Comparison of ENCODE assay signal across 26 mouse cellular contexts in genomic region chr2:144050146-144050680, GRCm38 (mm10). TPM values are rescaled to one million over a fixed set of nuclear protein-coding genes. Genes with fewer than 3 reads are reported as not detected.
DNase-seq lines count a peak whose midpoint lies in the region; ATAC-seq and TF ChIP-seq lines count a peak whose summit lies in the region.
"Had no signal": no experiment of that assay in that cellular context is flagged by ENCODE, and none has a peak within 500 bp of the region (broad histone marks: within the 10 kb centered on the region; RNA-seq: fewer than 3 reads in every experiment).

No protein-coding gene starts in this region.

- no peaks in the 10 kb centered on the region for H3K79me2 ChIP-seq in liver, adult 2 months (ENCODE audit: control insufficient read depth, insufficient read depth, low read length)

- H3K9ac ChIP-seq in liver, adult 2 months (ENCODE audit: low read depth, low read length) = no peak overlapping the region
- no peak overlapping the region for H3K9ac ChIP-seq in stomach, postnatal 0 days (ENCODE audit: low read length)
- H3K9ac ChIP-seq: embryonic facial prominence, embryonic 13.5 days; forebrain, embryonic 13.5 days; forebrain, postnatal 0 days; hindbrain, embryonic 12.5 days had no signal

- ATAC-seq in stomach, postnatal 0 days (ENCODE audit: low FRiP score, low TSS enrichment) = no peak
- ATAC-seq: forebrain, embryonic 13.5 days; forebrain, postnatal 0 days; hindbrain, embryonic 16.5 days; inflammation-experienced regulatory T-cells, adult 6 months had no signal

- H3K4me2 ChIP-seq in stomach, postnatal 0 days (replicated peaks; ENCODE audit: low read depth) = no peak overlapping the region
- H3K4me2 ChIP-seq: embryonic facial prominence, embryonic 13.5 days; forebrain, embryonic 13.5 days; hindbrain, embryonic 12.5 days had no signal

- H3K36me3 ChIP-seq in liver, adult 2 months (ENCODE audit: control insufficient read depth, insufficient read depth, low read length) = no peaks in the 10 kb centered on the region
- no peaks in the 10 kb centered on the region for H3K36me3 ChIP-seq in stomach, postnatal 0 days (ENCODE audit: control insufficient read depth, insufficient read depth, low read length)
- H3K36me3 ChIP-seq: embryonic facial prominence, embryonic 13.5 days; hindbrain, embryonic 12.5 days had no signal

- H3K4me1 ChIP-seq in liver, adult 2 months (ENCODE audit: control insufficient read depth, insufficient read depth, low read length) = no peaks in the 10 kb centered on the region
- no peaks in the 10 kb centered on the region for H3K4me1 ChIP-seq in stomach, postnatal 0 days (replicated peaks; ENCODE audit: control insufficient read depth, insufficient read depth)
- H3K4me1 ChIP-seq: forebrain, embryonic 13.5 days; hindbrain, embryonic 12.5 days had no signal

- no peak for TF ChIP-seq EP300 in stomach, postnatal 0 days (optimal IDR thresholded peaks at IDR 0.05)

- no peak overlapping the region for H3K27ac ChIP-seq in liver, adult 2 months (replicated peaks; ENCODE audit: insufficient read depth, low read depth, low read length)
- no peak overlapping the region for H3K27ac ChIP-seq in stomach, postnatal 0 days (replicated peaks)
- H3K27ac ChIP-seq: embryonic facial prominence, embryonic 13.5 days; forebrain, embryonic 13.5 days; gastrocnemius, adult 2 months; hindbrain, embryonic 12.5 days had no signal

- WGBS in liver, adult 2 months = 68% methylated on average over 8 of the region's 8 CpGs
- 71% methylated on average over 8 of the region's 8 CpGs for WGBS in stomach, postnatal 0 days

- TF ChIP-seq POLR2A in liver, adult 2 months (IDR thresholded peaks at IDR 0.05; ENCODE audit: extremely low read depth, insufficient read depth, low read length) = no peak

- H3K4me3 ChIP-seq in liver, adult 2 months (ENCODE audit: insufficient read depth, low read depth, low read length) = no peak overlapping the region
- H3K4me3 ChIP-seq in stomach, postnatal 0 days (ENCODE audit: low read depth, low read length) = no peak overlapping the region
- H3K4me3 ChIP-seq: embryonic facial prominence, embryonic 13.5 days; forebrain, embryonic 13.5 days; gastrocnemius, adult 2 months; hindbrain, embryonic 12.5 days had no signal

- TF ChIP-seq CTCF in liver, adult 2 months (IDR thresholded peaks at IDR 0.05; ENCODE audit: low read depth, low read length) = no peak
- TF ChIP-seq CTCF in stomach, postnatal 0 days (IDR thresholded peaks at IDR 0.05; ENCODE audit: low read depth) = no peak

- DNase-seq in liver, adult 2 months (ENCODE audit: extremely low read depth, low read depth, low spot score) = peak; percentile 50
- DNase-seq in liver (no peak), A20 (ENCODE audit: low read depth, low spot score) (peak; percentile 51), adipocyte (ENCODE audit: low spot score) (peak; percentile 26)
- no peak for DNase-seq in right cerebral cortex, postnatal 36 days (ENCODE audit: low spot score in 2 of 2)
- DNase-seq in stomach, postnatal 0 days (ENCODE audit: low spot score) = no peak
- DNase-seq: adrenal gland, postnatal 10 days; cerebellum, adult 11 months; cerebellum, adult 9-10 months; cerebellum, postnatal 25 days; forebrain, postnatal 0 days; gastrocnemius, adult 2 months; gastrocnemius, postnatal 25 days; heart, postnatal 10 days; heart, postnatal 4 days had no signal

- no peaks in the 10 kb centered on the region for H3K27me3 ChIP-seq in liver, adult 2 months (ENCODE audit: control insufficient read depth, insufficient read depth, low read length)
- H3K27me3 ChIP-seq in stomach, postnatal 0 days (ENCODE audit: control insufficient read depth, insufficient read depth, low read length) = no peaks in the 10 kb centered on the region
- H3K27me3 ChIP-seq: embryonic facial prominence, embryonic 13.5 days; forebrain, embryonic 13.5 days; hindbrain, embryonic 12.5 days had no signal

- H3K9me3 ChIP-seq in stomach, postnatal 0 days (ENCODE audit: control insufficient read depth, low read length) = no peaks in the 10 kb centered on the region
- H3K9me3 ChIP-seq: embryonic facial prominence, embryonic 13.5 days; forebrain, embryonic 13.5 days; hindbrain, embryonic 12.5 days had no signal

RNA-seq across cellular contexts. Expression of gene Banf2, which starts 17.4 kb away (rescaled TPM):
- total RNA-seq in liver, adult 2 months (2014; rRNA removed) = not detected in 2 replicates
- polyA plus RNA-seq in liver, adult 2 months (2012; rRNA removed) = not detected in 2 replicates
- polyA plus RNA-seq in stomach, postnatal 0 days (2015; fragmentation: Nextera tagmentation; extraction: Ambion mirVana) = not detected in 2 replicates
- total RNA-seq: adrenal gland, postnatal 10 days; adrenal gland, postnatal 4 days; ES-E14; forebrain, postnatal 0 days; gastrocnemius, adult 2 months; gastrocnemius, postnatal 25 days; granulocyte monocyte progenitor cell, adult 5-6 weeks; heart, postnatal 10 days; heart, postnatal 4 days had no signal
- polyA plus RNA-seq: brain, embryonic 14.5 days; cortical plate, adult 2 months; embryonic facial prominence, embryonic 13.5 days; forebrain, embryonic 13.5 days; forebrain, postnatal 0 days; heart, embryonic 14.5 days; hindbrain, embryonic 12.5 days; hindbrain, embryonic 16.5 days; inflammation-experienced regulatory T-cells, adult 6 months had no signal

RNA-seq across cellular contexts. Expression of gene Rrbp1, which starts 39.1 kb away (rescaled TPM):
- 141 and 147 TPM in 2 replicates for total RNA-seq in liver, adult 2 months (2014; rRNA removed)
- polyA plus RNA-seq in liver, adult 2 months (2012; rRNA removed) = 67.4 and 109 TPM in 2 replicates
- 61.0 and 69.0 TPM in 2 replicates for polyA plus RNA-seq in stomach, postnatal 0 days (2015; fragmentation: Nextera tagmentation; extraction: Ambion mirVana)

Comparison
In these comparisons a context has a peak if more than half of its experiments do, and no peak if none do; other contexts are left out.
1. DNase-seq: peak in liver, adult 2 months (single experiment), A20 (single experiment) and adipocyte (single experiment); none in liver (single experiment), right cerebral cortex, postnatal 36 days (0 of 2) and stomach, postnatal 0 days (single experiment).